In the genomic region with DNA sequence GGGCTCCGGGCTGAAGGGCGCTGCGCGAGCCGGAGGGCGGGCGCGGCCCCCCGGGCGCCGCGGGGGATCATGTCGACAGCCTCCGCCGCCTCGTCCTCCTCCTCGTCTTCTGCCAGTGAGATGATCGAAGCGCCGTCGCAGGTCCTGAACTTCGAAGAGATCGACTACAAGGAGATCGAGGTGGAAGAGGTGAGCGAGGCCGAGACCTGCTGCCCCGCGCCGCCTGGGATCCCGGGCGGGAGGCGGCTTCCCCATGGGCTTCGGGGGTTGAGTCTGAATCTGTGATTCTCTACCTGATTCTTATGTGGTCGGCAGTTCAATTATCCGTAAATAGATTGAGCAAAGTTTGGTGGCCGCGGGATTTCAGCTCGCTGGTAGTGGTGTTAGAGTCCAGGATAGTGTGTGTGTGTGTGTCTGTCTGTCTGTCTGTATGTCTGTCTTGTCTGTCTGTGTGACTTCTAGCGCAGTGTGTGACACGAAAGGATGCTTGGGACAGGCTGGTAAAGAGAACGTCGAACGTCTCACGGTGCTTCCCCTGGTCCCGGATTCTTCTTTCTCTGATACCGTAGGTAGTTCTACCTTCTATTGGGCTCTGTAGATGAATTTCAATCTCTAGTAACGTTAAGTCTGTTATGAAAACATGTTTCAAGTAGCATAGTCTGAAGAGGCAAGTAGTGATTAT, we compare ENCODE assay signal across 8 mouse cellular contexts. TPM values are rescaled to one million over a fixed set of nuclear protein-coding genes. Genes with fewer than 3 reads are reported as not detected.
DNase-seq lines count a peak whose midpoint lies in the region; ATAC-seq lines count a peak whose summit lies in the region.

No protein-coding gene starts in this region.

- H3K4me2 ChIP-seq in neural tube, embryonic 11.5 days (ENCODE audit: low read depth), result peak overlapping the region; percentile 87
- peak overlapping the region; percentile 87 for H3K4me2 ChIP-seq in hindbrain, embryonic 16.5 days (ENCODE audit: low read length)

- no peaks in the 10 kb centered on the region for H3K27me3 ChIP-seq in neural tube, embryonic 11.5 days (ENCODE audit: control insufficient read depth, insufficient read depth, low read length)
- H3K27me3 ChIP-seq in hindbrain, embryonic 16.5 days (replicated peaks; ENCODE audit: control insufficient read depth, insufficient read depth, low read length), result no peaks in the 10 kb centered on the region

- peaks cover 8% of the 10 kb centered on the region; the same call in 1 of the 2 replicates for H3K4me1 ChIP-seq in neural tube, embryonic 11.5 days (ENCODE audit: control insufficient read depth, insufficient read depth, low read length)
- H3K4me1 ChIP-seq in hindbrain, embryonic 16.5 days (ENCODE audit: control insufficient read depth, insufficient read depth, low read depth, low read length), result peaks cover 18% of the 10 kb centered on the region

- peak; percentile 55; the same call in 1 of the 2 replicates for ATAC-seq in neural tube, embryonic 11.5 days (ENCODE audit: insufficient read depth, low FRiP score, low TSS enrichment)
- ATAC-seq in hindbrain, embryonic 16.5 days, result no peak; the same call in none of the 2 replicates
- ATAC-seq in monocyte, adult 5-6 weeks (replicated peaks; ENCODE audit: insufficient number of reproducible peaks, low FRiP score, low TSS enrichment, poor library complexity, severe bottlenecking), result no peak

- H3K36me3 ChIP-seq in neural tube, embryonic 11.5 days (ENCODE audit: control insufficient read depth, insufficient read depth, low read length), result no peaks in the 10 kb centered on the region
- H3K36me3 ChIP-seq in hindbrain, embryonic 16.5 days (ENCODE audit: control insufficient read depth, insufficient read depth, low read length), result no peaks in the 10 kb centered on the region

- DNase-seq in cerebellum, adult 9-10 months, result peak; percentile 36
- no peak for DNase-seq in cerebellum, postnatal 36 days
- DNase-seq in neural tube, embryonic 11.5 days (ENCODE audit: low spot score), result no peak
- DNase-seq in neural tube, embryonic 10.5 days (ENCODE audit: extremely low spot score, low spot score), result no peak
- DNase-seq in mesoderm, embryonic 11.5 days (ENCODE audit: low read depth, low spot score), result peak; percentile 4
- no peak for DNase-seq in adrenal gland, adult (ENCODE audit: inconsistent age in 2 of 2, low spot score in 1 of 2)

- peak overlapping the region; percentile 94 for H3K27ac ChIP-seq in neural tube, embryonic 11.5 days (ENCODE audit: low read depth, low read length)
- peak overlapping the region; percentile 99 for H3K27ac ChIP-seq in hindbrain, embryonic 16.5 days (ENCODE audit: low read depth, low read length)

- H3K9ac ChIP-seq in neural tube, embryonic 11.5 days (ENCODE audit: low read length), result peak overlapping the region; percentile 74
- peak overlapping the region; percentile 91 for H3K9ac ChIP-seq in hindbrain, embryonic 16.5 days (ENCODE audit: low read depth, low read length)

- peak overlapping the region; percentile 83 for H3K4me3 ChIP-seq in neural tube, embryonic 11.5 days (ENCODE audit: low read depth, low read length)
- peak overlapping the region; percentile 78 for H3K4me3 ChIP-seq in hindbrain, embryonic 16.5 days (ENCODE audit: low read length)

- under 1% methylated on average over 44 of the region's 47 CpGs for WGBS in neural tube, embryonic 11.5 days
- WGBS in hindbrain, embryonic 16.5 days, result under 1% methylated on average over 42 of the region's 47 CpGs

- H3K9me3 ChIP-seq in neural tube, embryonic 11.5 days (ENCODE audit: control insufficient read depth, low read length), result no peaks in the 10 kb centered on the region
- H3K9me3 ChIP-seq in hindbrain, embryonic 16.5 days (ENCODE audit: control insufficient read depth, low read length), result no peaks in the 10 kb centered on the region

RNA-seq across cellular contexts. Expression of a gene that starts 0.4 kb away (rescaled TPM):
- polyA plus RNA-seq in neural tube, embryonic 11.5 days (2014; fragmentation: Nextera tagmentation; extraction: Ambion mirVana), result 51.4 and 59.9 TPM in 2 replicates
- 14.4 and 24.8 TPM in 2 replicates for polyA plus RNA-seq in hindbrain, embryonic 16.5 days (2015; fragmentation: Nextera tagmentation; extraction: Ambion mirVana)
- 34.7 to 42.5 TPM (median 39.3 TPM) in 3 replicates for total RNA-seq in monocyte, adult 5-6 weeks (2017)

Comparison
In these comparisons a context has a peak if more than half of its experiments do, and no peak if none do; other contexts are left out.
1. DNase-seq: peak in cerebellum, adult 9-10 months (single experiment) and mesoderm, embryonic 11.5 days (single experiment); none in cerebellum, postnatal 36 days (0 of 2), neural tube, embryonic 11.5 days (single experiment), neural tube, embryonic 10.5 days (single experiment) and adrenal gland, adult (0 of 2).